Mouse (Mus musculus) midbrain, postnatal 0 days (tissue): Measurements from ENCODE around the gene Rap1gap. TPM values are rescaled to one million over a fixed set of nuclear protein-coding genes. Genes with fewer than 3 reads are reported as not detected.

Experiments used
- ATAC-seq: fragments of 200-750 bp; cut with Nextera tagmentation; 2 replicates; pipeline ENCODE4 v1.8.0; 2017; ENCODE audit warnings: moderate number of reproducible peaks, mild to moderate bottlenecking, moderate TSS enrichment, moderate library complexity; ENCODE audit not compliant: low FRiP score
- DNase-seq: peaks from one replicate; pipeline ENCODE4 v3.0.0-alpha.2; 2015; ENCODE audit warnings: low spot score
- H3K27ac ChIP-seq: fragments of 300-500 bp; sonication (generic); 2 replicates; pipeline ENCODE4 v1.5.1; 2014; ENCODE audit warnings: low read depth, mild to moderate bottlenecking, low read length, mixed read lengths
- H3K27me3 ChIP-seq: fragments of 300-500 bp; sonication (generic); 2 replicates; pipeline ENCODE4 v1.6.1; 2014; ENCODE audit warnings: low read length, control low read depth, mixed read lengths; ENCODE audit not compliant: insufficient read depth
- H3K36me3 ChIP-seq: fragments of 300-500 bp; sonication (generic); 2 replicates; pipeline ENCODE4 v1.6.1; 2014; ENCODE audit warnings: low read length, control low read depth, mixed read lengths; ENCODE audit not compliant: insufficient read depth
- H3K4me1 ChIP-seq: fragments of 300-500 bp; sonication (generic); 2 replicates; pipeline ENCODE4 v1.6.1; 2014; ENCODE audit warnings: mild to moderate bottlenecking, control low read depth, antibody characterized with exemption, low read length, mixed read lengths; ENCODE audit not compliant: insufficient read depth
- H3K4me2 ChIP-seq: fragments of 300-500 bp; sonication (generic); 2 replicates; pipeline ENCODE4 v1.6.1; 2014; ENCODE audit warnings: low read depth, mild to moderate bottlenecking, low read length, mixed read lengths; ENCODE audit not compliant: poor library complexity, severe bottlenecking
- H3K4me3 ChIP-seq: fragments of 300-500 bp; sonication (generic); 2 replicates; pipeline ENCODE4 v1.5.1; 2014; ENCODE audit warnings: low read depth, mild to moderate bottlenecking, low read length, moderate library complexity
- H3K9ac ChIP-seq: fragments of 300-500 bp; sonication (generic); replicated peaks from 2 replicates; pipeline ENCODE4 v1.6.1; 2014; ENCODE audit warnings: mild to moderate bottlenecking, low read length, moderate library complexity, mixed read lengths; ENCODE audit not compliant: poor library complexity, severe bottlenecking
- H3K9me3 ChIP-seq: fragments of 300-500 bp; sonication (generic); 2 replicates; pipeline ENCODE4 v1.6.1; 2016; ENCODE audit warnings: low read length, control low read depth
- CTCF ChIP-seq: IDR thresholded peaks from 2 replicates; pipeline ENCODE4 v1.5.1; 2016; ENCODE audit warnings: antibody characterized with exemption, mild to moderate bottlenecking
- WGBS: fragments of 180-500 bp; shearing (Covaris S2); extraction: QIAGEN DNeasy Blood & Tissue Kit; methylation state at CpG from one replicate; pipeline ENCODE4 v1.1.7; 2014; 5-methylcytosine and 5-hydroxymethylcytosine counted together
- polyA plus RNA-seq: library from polyadenylated mRNA; unstranded; fragments of >200 nt; fragmentation: Nextera tagmentation; extraction: Ambion mirVana; gene quantifications from 2 replicates; pipeline ENCODE4 v1.2.1, GENCODE M21; 2015
- total RNA-seq: library from RNA; depleted of rRNA; stranded (reverse); fragments of >200 nt; gene quantifications from 2 replicates; pipeline ENCODE4 v1.2.3, GENCODE M21; 2014

Gene Rap1gap
- total and polyA plus RNA-seq, 2 experiments from 2014 or later, result 115 to 270 TPM

DNA sequence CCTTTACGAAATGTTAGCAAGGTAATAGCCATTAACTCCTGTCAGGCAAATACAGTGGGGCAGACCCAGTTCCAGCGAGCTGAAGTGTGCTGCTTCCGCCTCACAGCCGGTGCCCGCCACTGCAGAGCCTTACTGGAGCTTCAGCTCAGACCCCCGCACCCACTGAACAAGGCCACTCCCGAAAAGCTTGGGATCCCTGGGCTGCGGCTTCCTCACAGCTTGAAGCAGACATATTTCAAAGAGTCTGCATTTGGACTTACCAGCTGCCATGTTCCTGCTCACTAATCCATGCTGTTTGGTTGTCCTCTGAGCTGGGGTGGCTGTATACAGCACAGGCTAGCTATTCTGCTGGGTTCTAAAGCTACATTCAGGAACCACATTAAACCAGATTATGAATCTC lies 6.9 kb upstream of the Rap1gap start:
- Histone ChIP-seq H3K36me3 (peaks cover 32% of the 10 kb centered on the region), H3K9ac (no peak overlapping the region)
- 82% methylated on average over 8 of the region's 8 CpGs for WGBS

DNA sequence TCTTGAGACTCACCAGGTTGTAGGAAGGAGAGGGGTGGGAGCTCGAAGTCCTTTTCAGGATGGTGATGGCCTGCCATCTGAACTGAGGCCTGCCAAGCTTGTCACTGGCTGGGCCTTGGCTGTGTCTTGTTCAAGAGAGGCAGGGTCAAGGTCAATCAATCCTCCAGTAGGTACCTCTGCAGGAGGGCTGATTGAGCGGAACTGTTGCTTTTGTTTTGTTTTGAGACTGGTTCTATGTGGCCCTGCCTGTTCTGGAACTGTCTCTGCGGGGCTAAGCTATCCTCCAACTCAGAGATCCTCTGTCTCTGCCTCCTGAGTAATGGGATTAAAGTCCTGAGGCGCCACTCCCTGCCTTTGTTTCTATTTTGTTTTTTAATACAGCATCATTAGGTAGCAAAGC lies 5.0 kb upstream of the Rap1gap start:
- H3K4me2 ChIP-seq, result no peak overlapping the region
- H3K9ac ChIP-seq, result no peak overlapping the region
- no peaks in the 10 kb centered on the region for H3K9me3 ChIP-seq
- no peak overlapping the region for H3K27ac ChIP-seq
- DNase-seq (no peak), ATAC-seq (no peak)
- H3K4me1 ChIP-seq, result peaks cover 8% of the 10 kb centered on the region; the same call in 1 of the 2 replicates
- H3K27me3 ChIP-seq, result no peaks in the 10 kb centered on the region
- 50% methylated on average over 4 of the region's 4 CpGs for WGBS
- TF ChIP-seq CTCF, result no peak
- peaks cover 22% of the 10 kb centered on the region; the same call in 1 of the 2 replicates for H3K36me3 ChIP-seq
- H3K4me3 ChIP-seq, result no peak overlapping the region

More for the DNA sequence above, 6.9 kb upstream of the Rap1gap start:
- H3K27ac ChIP-seq, result no peak overlapping the region
- H3K9me3 ChIP-seq, result no peaks in the 10 kb centered on the region
- no peak for ATAC-seq
- H3K4me3 ChIP-seq, result no peak overlapping the region
- no peak overlapping the region for H3K4me2 ChIP-seq
- no peaks in the 10 kb centered on the region for H3K27me3 ChIP-seq
- H3K4me1 ChIP-seq, result peaks cover 8% of the 10 kb centered on the region; the same call in 1 of the 2 replicates
- DNase-seq, result no peak
- no peak for TF ChIP-seq CTCF

DNA sequence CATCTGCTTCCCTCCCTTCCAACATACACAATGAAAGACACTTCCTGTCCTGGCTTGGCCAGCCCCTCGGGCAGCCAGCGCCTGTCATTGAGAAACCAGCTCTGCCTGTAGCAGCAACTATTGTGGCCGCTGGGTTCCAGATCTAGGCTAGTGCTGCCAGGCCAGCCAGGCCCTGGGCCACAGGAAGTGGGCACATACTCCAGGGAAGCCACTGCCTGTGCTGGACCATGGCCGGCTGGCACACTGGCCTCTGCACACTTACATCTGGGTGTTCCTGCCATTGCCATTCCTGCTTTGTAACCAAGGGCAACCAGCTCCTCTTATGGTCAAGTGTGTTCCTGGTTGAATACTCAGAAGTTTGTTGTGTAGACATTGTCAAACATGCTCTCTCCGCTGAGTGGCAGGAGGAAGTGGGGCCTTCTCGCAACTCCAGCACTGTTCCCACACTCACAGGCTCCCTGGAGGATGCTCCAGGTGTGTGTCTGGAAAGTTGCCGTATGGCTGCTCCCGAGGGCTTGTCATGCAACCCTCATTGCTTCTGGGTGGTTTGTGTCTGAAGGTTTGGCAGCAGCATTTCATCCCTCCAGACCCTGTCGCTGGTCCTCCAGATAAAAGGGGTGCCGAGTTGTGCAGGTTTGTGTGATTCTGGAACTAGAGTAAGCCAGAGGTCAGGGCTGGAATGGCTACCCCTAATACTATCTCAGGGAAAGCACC lies 4.0 kb upstream of the Rap1gap start:
- WGBS, result 65% methylated on average over 10 of the region's 10 CpGs
- TF ChIP-seq CTCF, result no peak
- Histone ChIP-seq H3K27me3 (no peaks in the 10 kb centered on the region), H3K27ac (no peak overlapping the region), H3K4me3 (no peak overlapping the region), H3K9me3 (no peaks in the 10 kb centered on the region), H3K36me3 (peaks cover 22% of the 10 kb centered on the region; the same call in 1 of the 2 replicates), H3K9ac (no peak overlapping the region), H3K4me1 (peaks cover 8% of the 10 kb centered on the region; the same call in 1 of the 2 replicates), H3K4me2 (no peak overlapping the region)
- DNase-seq (peak; percentile 51), ATAC-seq (no peak)

DNA sequence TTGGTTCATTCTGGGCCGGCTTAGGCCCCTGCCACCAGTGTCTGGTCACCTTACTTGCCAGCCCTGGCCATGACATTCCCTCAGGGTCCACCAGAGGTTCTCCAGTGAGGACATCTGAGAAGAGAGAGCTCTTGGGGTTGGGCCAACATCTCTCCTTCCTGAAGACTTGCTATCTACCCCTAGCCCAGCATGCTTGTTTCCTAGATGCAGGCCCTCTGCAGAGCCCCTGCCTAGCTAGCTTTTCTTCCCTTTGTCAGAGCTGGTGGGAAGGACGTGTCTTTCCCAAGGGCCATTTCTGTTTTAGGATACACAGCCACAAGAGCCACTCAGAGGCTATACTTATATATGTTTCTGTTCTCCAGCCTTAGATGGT lies 3.5 kb upstream of the Rap1gap start:
- H3K4me3 ChIP-seq, result no peak overlapping the region
- no peaks in the 10 kb centered on the region for H3K9me3 ChIP-seq
- no peak overlapping the region for H3K4me2 ChIP-seq
- H3K9ac ChIP-seq, result no peak overlapping the region
- WGBS, result 48% methylated on average over 2 of the region's 2 CpGs
- no peaks in the 10 kb centered on the region for H3K27me3 ChIP-seq
- no peak for ATAC-seq
- no peak for DNase-seq
- H3K27ac ChIP-seq, result 0 out of 2 replicates have a peak overlapping the region, but pooled peaks have one; percentile 47
- H3K36me3 ChIP-seq, result peaks cover 21% of the 10 kb centered on the region; the same call in 1 of the 2 replicates
- peaks cover 12% of the 10 kb centered on the region; the same call in 1 of the 2 replicates for H3K4me1 ChIP-seq
- TF ChIP-seq CTCF, result no peak

DNA sequence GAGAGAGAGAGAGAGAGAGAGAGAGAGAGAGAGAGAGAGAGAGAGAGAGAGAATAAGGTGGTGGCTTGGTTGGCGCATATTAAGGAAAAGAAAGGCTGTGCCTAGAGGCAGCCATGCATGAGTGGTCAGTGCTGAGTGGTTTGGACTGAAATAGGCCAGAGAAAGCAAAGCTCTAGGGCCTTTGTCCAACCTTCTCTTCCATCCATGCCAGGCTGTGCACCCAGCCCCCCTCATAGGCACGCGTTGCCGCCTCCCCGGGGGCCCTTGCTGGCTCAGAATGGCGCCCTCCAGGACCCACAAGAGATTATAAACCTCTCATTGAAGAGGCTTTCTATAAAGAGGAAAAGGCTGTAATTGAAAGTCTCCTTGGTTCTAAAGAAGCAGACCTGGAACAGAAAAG lies 3.0 kb upstream of the Rap1gap start:
- ATAC-seq, result no peak
- H3K4me3 ChIP-seq, result no peak overlapping the region

DNA sequence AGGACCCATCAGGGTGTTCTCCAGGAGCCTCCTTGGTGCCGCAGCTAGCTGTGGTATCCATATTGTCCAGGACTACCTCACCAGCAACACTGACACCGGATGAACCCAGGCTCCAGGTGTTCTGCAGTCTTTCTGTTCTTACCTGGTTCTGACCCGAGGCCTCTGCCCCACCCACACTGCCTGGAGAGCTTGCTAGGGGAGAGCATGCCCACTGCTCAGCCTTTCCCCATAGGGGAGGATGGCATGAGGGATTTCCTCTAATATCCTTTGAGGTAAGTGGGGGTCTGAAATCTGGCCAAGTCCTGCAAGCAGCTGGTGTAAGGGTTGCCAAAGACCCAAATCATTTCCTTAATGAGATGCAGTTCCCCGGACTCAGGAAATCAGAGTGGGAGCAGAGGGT lies 1.0 kb upstream of the Rap1gap start:
- DNase-seq (no peak), ATAC-seq (no peak)
- 79% methylated on average over 4 of the region's 4 CpGs for WGBS
- H3K4me1 ChIP-seq, result peaks cover 31% of the 10 kb centered on the region
- H3K4me3 ChIP-seq, result no peak overlapping the region
- no peak overlapping the region for H3K9ac ChIP-seq
- H3K9me3 ChIP-seq, result no peaks in the 10 kb centered on the region
- H3K4me2 ChIP-seq, result no peak overlapping the region
- H3K27ac ChIP-seq, result no peak overlapping the region
- no peak for TF ChIP-seq CTCF
- no peaks in the 10 kb centered on the region for H3K36me3 ChIP-seq
- H3K27me3 ChIP-seq, result no peaks in the 10 kb centered on the region

More for the DNA sequence above, 3.0 kb upstream of the Rap1gap start:
- Histone ChIP-seq H3K4me1 (peaks cover 17% of the 10 kb centered on the region), H3K27me3 (no peaks in the 10 kb centered on the region), H3K4me2 (no peak overlapping the region), H3K9ac (no peak overlapping the region), H3K36me3 (peaks cover 16% of the 10 kb centered on the region; the same call in 1 of the 2 replicates), H3K9me3 (no peaks in the 10 kb centered on the region), H3K27ac (peak overlapping the region; percentile 47)
- TF ChIP-seq CTCF, result no peak
- DNase-seq, result peak; percentile 55
- 27% methylated on average over 6 of the region's 6 CpGs for WGBS
